Mouse (Mus musculus) CD4-positive, CD25-positive, alpha-beta regulatory T cell, adult 4 months (primary cell): ENCODE data around the gene Rfx7. TPM values are rescaled to one million over a fixed set of nuclear protein-coding genes. Genes with fewer than 3 reads are reported as not detected.
A peak's percentile ranks its signal among the peaks of the same experiment; 100 is the strongest.
"Not testable (repeated sequence)": the region's sequence is repeated elsewhere in the genome, so short reads cannot be mapped to it uniquely, and the experiment has no call there.

ENCODE experiments used
- ATAC-seq: one replicate; pipeline ENCODE4 v1.8.0; 2017
- polyA plus RNA-seq, 2 experiments: library from polyadenylated mRNA; unstranded; fragments of 100-300 nt; shearing (Covaris generic); gene quantifications; one replicate each; pipeline ENCODE4 v1.2.1; 2017

Rfx7 gene
- polyA plus RNA-seq, 2 experiments from 2014 or later: 18.3 to 22.9 TPM

GRCm38 (mm10) chr9:72666352-72667021, 134.4 kb downstream of the Rfx7 start:
- ATAC-seq: not testable (repeated sequence)

- no peak for ATAC-seq
Measured at GRCm38 (mm10) chr9:72667126-72667525, 135.1 kb downstream of the Rfx7 start.

GRCm38 (mm10) chr9:72669383-72669782, 137.3 kb downstream of the Rfx7 start:
- ATAC-seq: no peak

- ATAC-seq: peak; percentile 47
Measured at GRCm38 (mm10) chr9:72672361-72672760, 140.3 kb downstream of the Rfx7 start.

Other genes starting within 250 kb of the Rfx7 start
- 10 to 100 TPM; 15.0 to 15.6 TPM for gene Mns1, start 94.2 kb upstream of the Rfx7 start, polyA plus RNA-seq
- 1 to 10 TPM; 7.9 to 8.6 TPM for gene Tex9, start 40.0 kb upstream of the Rfx7 start, polyA plus RNA-seq
- gene Nedd4, start 130.1 kb downstream of the Rfx7 start, polyA plus RNA-seq: 1 to 10 TPM; 4.5 to 4.7 TPM